Mouse (Mus musculus): ENCODE data around the gene Olfr195. TPM values are rescaled to one million over a fixed set of nuclear protein-coding genes. Genes with fewer than 3 reads are reported as not detected.
"Not testable (repeated sequence)": the region's sequence is repeated elsewhere in the genome, so short reads cannot be mapped to it uniquely, and the experiment has no call there.

The Olfr195 gene
- not detected in 2 replicates for polyA plus RNA-seq (2015; fragmentation: Nextera tagmentation; extraction: Ambion mirVana)

- H3K27me3 ChIP-seq (replicated peaks): no peaks in the 10 kb centered on the region
- 91% methylated on average over 1 of the region's 1 CpGs for WGBS
- no peak for ATAC-seq (replicated peaks)
- H3K27ac ChIP-seq: no peak within 1 kb of the TSS
- H3K9ac ChIP-seq: no peak within 1 kb of the TSS
- H3K9me3 ChIP-seq: no peaks in the 10 kb centered on the region
- no peaks in the 10 kb centered on the region for H3K4me1 ChIP-seq
- H3K4me3 ChIP-seq: no peak within 1 kb of the TSS
- H3K36me3 ChIP-seq (replicated peaks): no peaks in the 10 kb centered on the region
- H3K4me2 ChIP-seq: no peak within 1 kb of the TSS
These were observed at the start of gene Olfr195 for GRCm38 (mm10) chr16:59146746-59147145. Olfr195 (plus strand) TSS chr16:59147046.

- Histone ChIP-seq H3K9me3 (no peaks in the 10 kb centered on the region), H3K9ac (no peak overlapping the region), H3K27me3 (replicated peaks) (no peaks in the 10 kb centered on the region), H3K36me3 (replicated peaks) (no peaks in the 10 kb centered on the region), H3K27ac (no peak overlapping the region), H3K4me3 (no peak overlapping the region), H3K4me2 (no peak overlapping the region), H3K4me1 (no peaks in the 10 kb centered on the region)
- WGBS: 87% methylated on average over 2 of the region's 2 CpGs
- ATAC-seq (replicated peaks): no peak
These were observed 41.5 kb upstream of the Olfr195 start for GRCm38 (mm10) chr16:59105312-59105711.

- not testable (repeated sequence) for H3K27me3 ChIP-seq (replicated peaks); H3K4me2 ChIP-seq; H3K27ac ChIP-seq; H3K4me3 ChIP-seq; H3K36me3 ChIP-seq (replicated peaks); H3K4me1 ChIP-seq; ATAC-seq (replicated peaks); H3K9ac ChIP-seq; H3K9me3 ChIP-seq
- 69% methylated on average over 5 of the region's 5 CpGs for WGBS
These were observed 38.3 kb upstream of the Olfr195 start for GRCm38 (mm10) chr16:59108522-59108921.

- WGBS: 73% methylated on average over 1 of the region's 1 CpGs
- Histone ChIP-seq H3K4me2 (no peak within 1 kb of the TSS), H3K27me3 (replicated peaks) (no peaks in the 10 kb centered on the region), H3K4me1 (no peaks in the 10 kb centered on the region), H3K4me3 (no peak within 1 kb of the TSS), H3K9ac (no peak within 1 kb of the TSS), H3K36me3 (replicated peaks) (no peaks in the 10 kb centered on the region), H3K27ac (no peak within 1 kb of the TSS), H3K9me3 (no peaks in the 10 kb centered on the region)
- ATAC-seq (replicated peaks): no peak
These were observed 35.1 kb upstream of the Olfr195 start, which contains the start of gene Olfr193 for GRCm38 (mm10) chr16:59111781-59112180. Olfr193 (minus strand) TSS chr16:59111881.

- Histone ChIP-seq H3K9ac (no peak within 1 kb of the TSS), H3K9me3 (no peaks in the 10 kb centered on the region), H3K4me1 (no peaks in the 10 kb centered on the region), H3K27me3 (replicated peaks) (no peaks in the 10 kb centered on the region), H3K36me3 (replicated peaks) (no peaks in the 10 kb centered on the region), H3K4me2 (no peak within 1 kb of the TSS), H3K4me3 (no peak within 1 kb of the TSS), H3K27ac (no peak within 1 kb of the TSS)
- no peak for ATAC-seq (replicated peaks)
These were observed 25.9 kb upstream of the Olfr195 start, which contains the start of gene Olfr194 for GRCm38 (mm10) chr16:59120969-59121368. Olfr194 (minus strand) TSS chr16:59121069.

GRCm38 (mm10) chr16:59130740-59131139, 16.1 kb upstream of the Olfr195 start:
- WGBS: 82% methylated on average over 1 of the region's 1 CpGs
- Histone ChIP-seq H3K4me3 (no peak overlapping the region), H3K9me3 (no peaks in the 10 kb centered on the region), H3K36me3 (replicated peaks) (no peaks in the 10 kb centered on the region), H3K4me1 (no peaks in the 10 kb centered on the region), H3K9ac (no peak overlapping the region), H3K4me2 (no peak overlapping the region), H3K27me3 (replicated peaks) (no peaks in the 10 kb centered on the region), H3K27ac (no peak overlapping the region)
- ATAC-seq (replicated peaks): no peak

- Histone ChIP-seq H3K9ac (no peak overlapping the region), H3K4me2 (no peak overlapping the region), H3K27ac (no peak overlapping the region), H3K36me3 (replicated peaks) (no peaks in the 10 kb centered on the region), H3K4me1 (no peaks in the 10 kb centered on the region), H3K27me3 (replicated peaks) (no peaks in the 10 kb centered on the region), H3K4me3 (no peak overlapping the region), H3K9me3 (no peaks in the 10 kb centered on the region; the same call in 1 of the 2 replicates)
- ATAC-seq (replicated peaks): no peak
These were observed 5.7 kb upstream of the Olfr195 start for GRCm38 (mm10) chr16:59141105-59141504.

GRCm38 (mm10) chr16:59151996-59152395, 5.2 kb downstream of the Olfr195 start:
- no peak for ATAC-seq (replicated peaks)
- H3K36me3 ChIP-seq (replicated peaks): no peaks in the 10 kb centered on the region
- no peak overlapping the region for H3K4me2 ChIP-seq
- WGBS: 92% methylated on average over 2 of the region's 2 CpGs
- H3K27ac ChIP-seq: no peak overlapping the region
- no peaks in the 10 kb centered on the region for H3K27me3 ChIP-seq (replicated peaks)
- no peak overlapping the region for H3K4me3 ChIP-seq
- no peaks in the 10 kb centered on the region for H3K9me3 ChIP-seq
- H3K4me1 ChIP-seq: no peaks in the 10 kb centered on the region
- H3K9ac ChIP-seq: no peak overlapping the region

- H3K4me1 ChIP-seq: no peaks in the 10 kb centered on the region
- no peaks in the 10 kb centered on the region for H3K27me3 ChIP-seq (replicated peaks)
- WGBS: 74% methylated on average over 3 of the region's 3 CpGs
- no peak for ATAC-seq (replicated peaks)
- no peak within 1 kb of the TSS for H3K9ac ChIP-seq
- no peak within 1 kb of the TSS for H3K27ac ChIP-seq
- no peaks in the 10 kb centered on the region for H3K36me3 ChIP-seq (replicated peaks)
- H3K9me3 ChIP-seq: no peaks in the 10 kb centered on the region
- no peak within 1 kb of the TSS for H3K4me2 ChIP-seq
- no peak within 1 kb of the TSS for H3K4me3 ChIP-seq
These were observed 23.5 kb downstream of the Olfr195 start, which contains the start of gene Olfr196 for GRCm38 (mm10) chr16:59170354-59170753. Olfr196 (minus strand) TSS chr16:59170454.

Other genes starting within 250 kb of the Olfr195 start
- not detected in 2 replicates for gene Olfr181, start 218.3 kb upstream of the Olfr195 start, polyA plus RNA-seq (2015; fragmentation: Nextera tagmentation; extraction: Ambion mirVana)
- gene Olfr180, start 217.7 kb upstream of the Olfr195 start, polyA plus RNA-seq (2015; fragmentation: Nextera tagmentation; extraction: Ambion mirVana): not detected in 2 replicates
- not detected in 2 replicates for gene Olfr183, start 151.7 kb upstream of the Olfr195 start, polyA plus RNA-seq (2015; fragmentation: Nextera tagmentation; extraction: Ambion mirVana)
- not detected in 2 replicates for gene Olfr186, start 116.8 kb upstream of the Olfr195 start, polyA plus RNA-seq (2015; fragmentation: Nextera tagmentation; extraction: Ambion mirVana)
- gene Olfr187, start 107.3 kb upstream of the Olfr195 start, polyA plus RNA-seq (2015; fragmentation: Nextera tagmentation; extraction: Ambion mirVana): not detected in 2 replicates
- gene Olfr190, start 69.0 kb upstream of the Olfr195 start, polyA plus RNA-seq (2015; fragmentation: Nextera tagmentation; extraction: Ambion mirVana): not detected in 2 replicates
- not detected in 2 replicates for gene Olfr191, start 57.2 kb upstream of the Olfr195 start, polyA plus RNA-seq (2015; fragmentation: Nextera tagmentation; extraction: Ambion mirVana)
- gene Olfr193, start 35.2 kb upstream of the Olfr195 start, polyA plus RNA-seq (2015; fragmentation: Nextera tagmentation; extraction: Ambion mirVana): not detected in 2 replicates
- not detected in 2 replicates for gene Olfr194, start 26.0 kb upstream of the Olfr195 start, polyA plus RNA-seq (2015; fragmentation: Nextera tagmentation; extraction: Ambion mirVana)
- not detected in 2 replicates for gene Olfr196, start 23.4 kb downstream of the Olfr195 start, polyA plus RNA-seq (2015; fragmentation: Nextera tagmentation; extraction: Ambion mirVana)
- not detected in 2 replicates for gene Olfr198, start 56.5 kb downstream of the Olfr195 start, polyA plus RNA-seq (2015; fragmentation: Nextera tagmentation; extraction: Ambion mirVana)
- not detected in 2 replicates for gene Olfr199, start 72.7 kb downstream of the Olfr195 start, polyA plus RNA-seq (2015; fragmentation: Nextera tagmentation; extraction: Ambion mirVana)
- gene Olfr201, start 125.6 kb downstream of the Olfr195 start, polyA plus RNA-seq (2015; fragmentation: Nextera tagmentation; extraction: Ambion mirVana): not detected in 2 replicates
- gene Olfr202, start 139.7 kb downstream of the Olfr195 start, polyA plus RNA-seq (2015; fragmentation: Nextera tagmentation; extraction: Ambion mirVana): not detected in 2 replicates
- gene Olfr203, start 151.8 kb downstream of the Olfr195 start, polyA plus RNA-seq (2015; fragmentation: Nextera tagmentation; extraction: Ambion mirVana): not detected in 2 replicates
- not detected in 2 replicates for gene Olfr204, start 171.2 kb downstream of the Olfr195 start, polyA plus RNA-seq (2015; fragmentation: Nextera tagmentation; extraction: Ambion mirVana)
- not detected in 2 replicates for gene Olfr205, start 184.1 kb downstream of the Olfr195 start, polyA plus RNA-seq (2015; fragmentation: Nextera tagmentation; extraction: Ambion mirVana)
- not detected in 2 replicates for gene Olfr206, start 202.2 kb downstream of the Olfr195 start, polyA plus RNA-seq (2015; fragmentation: Nextera tagmentation; extraction: Ambion mirVana)
- gene Olfr209, start 216.9 kb downstream of the Olfr195 start, polyA plus RNA-seq (2015; fragmentation: Nextera tagmentation; extraction: Ambion mirVana): not detected in 2 replicates